Mouse (Mus musculus) thymus, adult 18-20 months (tissue): ENCODE measurements around the gene Paqr4.

Experiments used
- DNase-seq, 2 experiments: peaks; one replicate each; pipeline ENCODE4 v3.0.0; 2022; ENCODE audit warnings: mixed read lengths in 2 of 2

Paqr4 gene

DNA sequence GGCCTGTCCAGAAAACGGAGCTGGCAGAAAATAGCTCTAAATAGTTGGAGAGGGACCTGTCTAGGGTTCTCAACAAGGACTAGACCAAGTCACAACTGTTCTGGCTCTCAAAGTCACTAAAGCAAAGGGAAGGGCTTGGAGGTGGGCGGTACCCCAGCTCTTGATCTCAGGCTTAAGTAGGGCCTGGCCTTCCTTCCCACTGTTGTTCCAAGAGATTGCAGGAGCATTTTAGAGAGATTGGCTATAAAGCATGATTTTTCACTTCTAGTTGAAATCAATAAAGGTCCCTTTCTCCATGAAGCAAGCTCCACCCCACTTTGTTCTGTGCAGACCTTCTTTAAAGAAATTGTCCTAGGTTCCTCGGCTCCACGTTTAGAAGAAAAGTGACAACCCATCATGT, 15.2 kb downstream of the Paqr4 start:
- no peak for DNase-seq

GRCm38 (mm10) chr17:23722376-23723125, 18.1 kb downstream of the Paqr4 start, which contains the start of gene 1520401A03Rik:
TSS of gene 1520401A03Rik (minus strand) at chr17:23722783.
- DNase-seq = no peak

GRCm38 (mm10) chr17:23721886-23722285, 18.8 kb downstream of the Paqr4 start:
- no peak for DNase-seq

- no peak for DNase-seq
These were observed 21.2 kb downstream of the Paqr4 start for GRCm38 (mm10) chr17:23719455-23719854.

DNA sequence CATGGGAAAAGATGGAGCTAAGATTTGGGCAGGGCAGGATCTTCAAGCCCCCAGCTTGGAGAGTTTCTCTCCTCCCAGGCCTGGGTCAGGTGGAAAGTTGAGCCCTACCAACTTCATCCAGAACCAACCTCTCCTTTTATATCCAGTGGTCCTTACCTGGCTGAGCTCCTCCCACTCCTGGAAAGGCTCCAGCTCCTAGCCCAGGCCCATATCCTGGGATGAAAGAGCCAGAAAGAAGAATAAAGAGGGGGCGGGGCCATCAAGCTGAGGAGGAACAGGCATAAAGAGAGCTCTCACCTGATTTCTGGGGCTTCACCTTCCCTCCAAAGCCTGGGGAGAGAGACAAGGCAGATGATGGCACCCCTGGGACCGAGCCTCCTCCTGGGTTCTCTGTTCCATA, 23.7 kb downstream of the Paqr4 start:
- DNase-seq = no peak

DNA sequence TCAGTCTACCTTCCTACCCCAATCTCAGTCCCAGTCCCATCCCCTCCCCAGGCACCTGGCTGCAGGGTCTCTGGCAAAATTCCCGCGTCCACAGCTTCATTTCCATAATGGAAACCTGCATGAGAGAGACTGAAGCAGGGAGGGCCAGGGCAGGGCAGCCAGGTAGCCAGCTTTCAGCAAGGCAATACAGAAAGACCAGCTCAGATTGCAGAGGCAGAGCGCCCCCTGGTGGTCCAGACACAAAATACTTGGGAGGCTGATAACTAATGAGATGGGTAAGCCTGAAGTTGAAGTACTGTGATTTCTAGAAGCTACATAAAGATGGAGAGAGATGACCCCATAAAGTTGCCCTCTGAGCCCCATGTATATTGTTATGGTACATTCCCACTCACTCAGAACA, 34.5 kb downstream of the Paqr4 start:
- DNase-seq = peak in 1 of 2 experiments; percentile 31

DNA sequence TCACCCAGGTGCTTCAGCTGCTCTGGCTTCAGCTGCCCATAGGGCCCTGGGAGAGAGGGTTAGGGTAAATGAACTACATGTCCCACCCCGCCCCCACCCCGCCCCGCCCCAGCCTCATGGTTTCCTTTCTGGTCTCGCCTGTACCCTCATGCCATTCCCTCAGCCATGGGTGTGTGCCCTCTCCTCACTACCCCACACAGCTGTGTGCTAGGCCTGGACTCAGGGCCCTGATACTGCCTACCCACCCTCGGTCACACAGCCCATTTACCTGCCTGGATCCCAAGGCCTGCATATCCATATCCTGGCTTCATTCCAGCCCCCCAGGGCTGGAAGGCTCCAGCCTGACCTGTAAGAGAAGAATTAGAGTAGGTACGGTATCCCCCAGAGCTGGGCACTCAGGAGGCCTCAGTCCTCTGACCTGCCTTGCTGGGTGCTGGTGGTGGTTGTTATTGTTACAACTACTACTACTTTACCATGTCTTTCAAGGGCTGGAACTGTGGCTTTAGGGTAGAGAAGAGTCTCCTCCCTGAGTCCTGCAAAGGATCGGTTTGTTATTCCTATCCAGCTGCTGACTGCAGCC, 35.1 kb downstream of the Paqr4 start:
- DNase-seq = no peak

- DNase-seq = no peak
These were observed 35.9 kb downstream of the Paqr4 start for GRCm38 (mm10) chr17:23704741-23705140.

- DNase-seq = no peak
These were observed 37.4 kb downstream of the Paqr4 start for GRCm38 (mm10) chr17:23703301-23703700.

GRCm38 (mm10) chr17:23700079-23700478, 40.6 kb downstream of the Paqr4 start:
- peak; percentile 67 to 70 for DNase-seq

DNA sequence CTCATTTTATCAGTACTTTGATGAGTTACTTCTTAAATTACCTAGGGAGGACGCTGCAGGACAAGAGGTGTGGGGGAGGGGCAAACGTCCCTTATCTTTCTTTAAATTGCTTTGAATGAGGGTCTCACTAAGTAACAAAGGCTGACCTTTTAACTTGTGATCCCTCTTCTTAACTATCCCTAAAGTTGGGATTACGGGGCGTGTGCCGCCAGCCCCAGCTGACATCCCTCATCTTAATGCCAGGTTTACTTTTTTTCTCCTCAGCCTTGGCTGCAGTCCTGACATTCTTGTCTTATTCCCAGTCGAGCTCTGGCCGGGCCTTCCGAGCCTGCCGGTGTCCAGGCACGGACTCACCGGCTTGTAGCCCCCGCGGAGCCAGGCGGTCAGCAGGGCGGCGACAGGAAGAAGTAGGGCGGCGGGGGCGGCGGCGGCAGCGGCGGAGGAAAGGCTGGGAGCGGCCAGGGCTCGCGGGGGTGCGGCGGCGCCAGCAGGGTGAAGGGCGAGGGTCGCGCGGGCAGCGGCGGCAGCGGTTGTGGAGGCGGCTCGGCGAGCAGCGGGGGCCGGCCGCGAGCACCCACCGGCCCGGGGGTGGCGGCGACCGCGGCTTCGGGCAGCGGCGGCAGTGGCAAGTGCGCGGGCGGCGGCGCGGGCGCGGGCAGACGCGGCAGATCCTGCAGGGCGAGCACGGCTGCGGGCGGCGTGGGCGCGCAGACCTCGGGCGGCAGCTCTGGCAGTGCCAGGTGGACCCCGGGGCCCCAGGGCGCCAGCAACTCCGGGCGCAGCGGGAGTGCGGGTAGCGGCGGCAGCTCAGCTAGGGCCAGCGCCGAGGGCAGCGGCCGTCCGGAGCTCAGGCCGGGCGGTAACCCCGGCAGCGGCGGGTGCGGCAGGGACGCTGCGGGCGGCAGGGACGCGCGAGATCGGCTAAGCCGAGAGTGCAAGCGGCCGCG, 41.3 kb downstream of the Paqr4 start:
- DNase-seq = no peak

DNA sequence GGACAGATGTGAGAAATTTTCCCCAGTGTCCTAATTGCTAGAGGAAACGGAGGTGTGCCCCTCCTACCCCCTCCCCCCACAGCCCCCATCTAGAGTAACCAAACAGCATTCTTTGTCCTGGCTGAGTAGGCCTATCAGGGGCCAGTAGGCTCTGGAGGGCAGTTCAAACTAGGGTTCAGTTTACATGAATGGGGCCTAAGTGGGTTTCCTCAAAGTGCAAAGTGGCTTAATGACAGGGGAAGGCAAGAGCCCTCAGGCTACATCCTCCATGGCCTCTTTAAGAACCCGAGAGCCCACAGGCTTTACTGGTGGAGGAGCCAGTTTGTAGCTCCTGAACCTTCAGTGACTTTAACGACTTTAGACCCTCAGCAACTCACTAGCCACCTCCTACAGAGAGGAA, 44.9 kb downstream of the Paqr4 start:
- DNase-seq = no peak

DNA sequence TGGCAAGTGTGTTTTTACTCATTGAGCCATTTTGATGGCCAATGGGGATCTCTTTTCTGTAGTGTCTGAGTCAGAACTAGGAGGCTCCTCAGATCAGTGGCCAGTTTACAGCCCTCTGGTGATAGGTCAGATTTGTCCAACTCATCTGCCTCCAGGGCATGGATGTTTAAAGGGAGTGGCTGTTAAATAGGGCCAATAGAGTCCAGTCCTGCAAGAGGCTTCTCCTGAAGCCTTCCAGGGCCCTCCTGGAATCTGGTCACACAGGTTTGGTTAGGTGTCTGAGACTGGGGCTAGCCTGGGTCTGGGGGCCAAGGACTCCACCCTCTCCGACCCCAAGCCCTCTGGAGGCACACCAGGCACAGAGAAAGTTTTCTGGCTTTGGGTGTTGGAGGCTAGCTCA, 46.2 kb downstream of the Paqr4 start:
- no peak for DNase-seq
